Mouse (Mus musculus) liver (tissue): ENCODE data around the gene Pgam1.
A peak's percentile ranks its signal among the peaks of the same experiment; 100 is the strongest.
"Not testable (repeated sequence)": the region's sequence is repeated elsewhere in the genome, so short reads cannot be mapped to it uniquely, and the experiment has no call there.

Experiments used
- DNase-seq: peaks from one replicate; pipeline ENCODE4 v3.0.0-alpha.2; 2020; ENCODE audit warnings: mixed read lengths

The Pgam1 gene

GRCm38 (mm10) chr19:41911178-41912073 is at the start of gene Pgam1:
Gene Pgam1, plus strand, starts transcription at chr19:41911923.
- peak; percentile 99 for DNase-seq

- DNase-seq = no peak
These were observed 45.0 kb upstream of the Pgam1 start for GRCm38 (mm10) chr19:41866707-41867106.

GRCm38 (mm10) chr19:41869296-41869695 is 42.4 kb upstream of the Pgam1 start:
- no peak for DNase-seq

GRCm38 (mm10) chr19:41869946-41870345 is 41.8 kb upstream of the Pgam1 start:
- DNase-seq = not testable (repeated sequence)

- DNase-seq = no peak
These were observed 39.4 kb upstream of the Pgam1 start for GRCm38 (mm10) chr19:41872285-41872684.

GRCm38 (mm10) chr19:41874356-41874755 is 37.4 kb upstream of the Pgam1 start:
- DNase-seq = no peak

- DNase-seq = no peak
These were observed 29.9 kb upstream of the Pgam1 start for GRCm38 (mm10) chr19:41881842-41882241.

GRCm38 (mm10) chr19:41883882-41884281 is 27.8 kb upstream of the Pgam1 start:
- no peak for DNase-seq

GRCm38 (mm10) chr19:41888191-41888590 is 23.5 kb upstream of the Pgam1 start:
- no peak for DNase-seq

- DNase-seq = no peak
These were observed 16.8 kb upstream of the Pgam1 start for GRCm38 (mm10) chr19:41894959-41895358.

- DNase-seq = peak; percentile 70
These were observed 16.0 kb upstream of the Pgam1 start, which contains the start of gene Rrp12 for GRCm38 (mm10) chr19:41895460-41896318. Gene Rrp12, minus strand, starts transcription at chr19:41896173.

GRCm38 (mm10) chr19:41896319-41896711 is 15.4 kb upstream of the Pgam1 start:
- no peak for DNase-seq

- peak; percentile 26 for DNase-seq
These were observed 12.9 kb upstream of the Pgam1 start for GRCm38 (mm10) chr19:41898860-41899259.

- DNase-seq = no peak
These were observed 11.1 kb upstream of the Pgam1 start for GRCm38 (mm10) chr19:41900495-41901090.

GRCm38 (mm10) chr19:41901696-41902095 is 10.0 kb upstream of the Pgam1 start:
- DNase-seq = peak; percentile 26

GRCm38 (mm10) chr19:41902848-41903593 is 8.7 kb upstream of the Pgam1 start:
- no peak for DNase-seq

GRCm38 (mm10) chr19:41905246-41905645 is 6.5 kb upstream of the Pgam1 start:
- no peak for DNase-seq

- no peak for DNase-seq
These were observed 5.2 kb upstream of the Pgam1 start for GRCm38 (mm10) chr19:41906311-41907078.

- peak; percentile 24 for DNase-seq
These were observed 4.5 kb upstream of the Pgam1 start for GRCm38 (mm10) chr19:41907079-41907760.

- DNase-seq = no peak
These were observed 3.0 kb upstream of the Pgam1 start for GRCm38 (mm10) chr19:41908736-41909135.

GRCm38 (mm10) chr19:41910396-41910795 is 1.3 kb upstream of the Pgam1 start:
- no peak for DNase-seq
